Mouse (Mus musculus) c-Kit-positive CD71-positive TER-119-positive erythroid progenitor cells, embryonic 14.5 days (primary cell): Measurements from ENCODE around the gene Sept4.

Experiments used
- DNase-seq: peaks from one replicate; pipeline ENCODE4 v3.0.0-alpha.2; 2013; ENCODE audit warnings: low spot score

Sept4 gene

GRCm38 (mm10) chr11:87579713-87580112 lies 11.0 kb downstream of the Sept4 start:
- DNase-seq = no peak

DNA sequence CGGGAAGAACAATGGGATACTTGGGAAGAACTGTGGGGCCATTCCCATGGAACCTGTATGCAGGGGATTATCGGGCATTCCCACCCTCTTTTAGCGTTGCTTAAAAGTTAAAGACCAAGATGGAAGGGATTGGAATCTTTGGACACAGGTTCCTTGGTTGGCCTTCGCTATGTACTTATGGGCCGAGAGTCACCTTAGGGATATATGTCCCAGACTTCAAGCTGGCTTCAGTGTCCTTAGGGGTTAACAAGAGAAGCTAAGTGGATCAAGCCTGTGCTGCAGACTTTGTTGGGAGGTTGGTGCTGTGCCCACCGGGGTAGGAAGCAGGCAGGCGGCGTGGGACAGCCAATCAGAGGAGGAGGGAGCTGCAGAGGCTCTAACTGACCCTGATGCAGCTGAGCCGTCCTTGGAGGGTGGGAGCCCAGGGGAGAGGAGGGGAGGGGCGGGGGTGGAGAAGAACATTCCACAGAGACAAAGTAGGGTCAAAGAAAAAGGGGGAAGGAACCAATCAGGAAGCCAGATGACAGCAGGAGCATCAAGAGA lies 11.9 kb downstream of the Sept4 start:
- DNase-seq = no peak

GRCm38 (mm10) chr11:87581161-87581865 lies 12.6 kb downstream of the Sept4 start:
- DNase-seq = no peak

- DNase-seq = no peak
Measured at GRCm38 (mm10) chr11:87581933-87582710, 13.4 kb downstream of the Sept4 start.

DNA sequence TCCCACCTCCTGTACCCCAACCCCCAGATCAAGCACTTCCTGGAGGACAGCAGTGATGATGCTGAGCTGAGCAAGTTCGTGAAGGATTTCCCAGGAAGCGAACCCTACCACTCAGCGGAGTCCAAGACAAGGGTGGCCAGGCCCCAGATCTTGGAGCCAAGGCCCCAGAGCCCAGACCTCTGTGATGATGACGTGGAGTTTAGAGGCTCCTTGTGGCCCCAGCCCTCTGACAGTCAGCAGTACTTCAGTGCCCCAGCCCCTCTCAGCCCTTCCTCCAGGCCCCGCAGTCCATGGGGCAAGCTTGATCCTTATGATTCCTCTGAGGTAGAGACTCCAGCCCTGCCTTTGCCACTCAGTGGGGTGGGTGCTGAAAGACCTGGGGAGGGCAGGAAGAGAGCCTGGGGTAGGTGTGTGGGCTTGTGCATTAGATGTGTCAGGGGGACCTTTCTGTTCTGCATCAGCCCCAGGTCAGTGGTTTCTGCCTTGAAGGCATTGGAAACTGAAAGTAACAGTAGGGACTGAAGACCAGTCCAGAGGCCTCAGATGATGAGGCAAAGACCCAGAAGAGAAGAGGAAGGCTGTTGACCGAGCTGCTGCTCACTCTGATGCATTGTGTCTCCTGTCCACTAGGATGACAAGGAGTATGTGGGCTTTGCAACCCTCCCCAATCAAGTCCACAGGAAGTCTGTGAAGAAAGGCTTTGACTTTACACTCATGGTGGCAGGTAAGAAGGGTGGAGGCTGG lies 14.8 kb downstream of the Sept4 start:
- no peak for DNase-seq

GRCm38 (mm10) chr11:87584711-87585505 lies 16.2 kb downstream of the Sept4 start:
- no peak for DNase-seq

DNA sequence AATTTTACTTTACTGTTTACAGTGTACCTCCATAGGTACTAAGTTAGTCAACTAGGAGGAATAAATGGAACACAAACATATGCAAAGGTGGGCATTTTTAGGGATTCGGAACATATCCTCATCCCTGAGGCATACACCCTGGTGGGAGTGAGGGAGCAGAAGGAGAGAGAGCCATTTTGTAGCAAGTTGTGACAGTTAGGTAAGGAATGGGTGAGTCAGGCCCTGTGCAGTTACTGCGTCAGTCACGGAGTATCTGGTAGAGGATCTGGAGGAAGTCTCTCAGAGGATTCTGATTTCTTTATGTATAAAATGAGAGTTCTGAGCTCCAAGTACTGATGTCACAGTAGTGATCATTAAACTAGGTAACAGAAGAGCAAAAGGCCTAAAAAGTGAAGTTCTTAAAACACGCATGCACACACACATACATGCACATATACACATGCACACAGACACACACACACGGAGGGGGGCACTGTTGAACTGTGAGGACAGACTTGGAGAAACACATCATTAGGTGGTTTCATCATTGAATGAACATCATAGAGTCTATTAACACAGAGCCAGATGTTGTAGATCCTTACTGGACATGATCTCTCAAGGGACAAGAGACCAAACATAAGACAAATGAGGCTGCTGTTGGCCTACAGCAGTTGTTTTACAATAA lies 18.6 kb downstream of the Sept4 start:
- no peak for DNase-seq

GRCm38 (mm10) chr11:87589605-87590004 lies 20.9 kb downstream of the Sept4 start:
- DNase-seq = no peak

DNA sequence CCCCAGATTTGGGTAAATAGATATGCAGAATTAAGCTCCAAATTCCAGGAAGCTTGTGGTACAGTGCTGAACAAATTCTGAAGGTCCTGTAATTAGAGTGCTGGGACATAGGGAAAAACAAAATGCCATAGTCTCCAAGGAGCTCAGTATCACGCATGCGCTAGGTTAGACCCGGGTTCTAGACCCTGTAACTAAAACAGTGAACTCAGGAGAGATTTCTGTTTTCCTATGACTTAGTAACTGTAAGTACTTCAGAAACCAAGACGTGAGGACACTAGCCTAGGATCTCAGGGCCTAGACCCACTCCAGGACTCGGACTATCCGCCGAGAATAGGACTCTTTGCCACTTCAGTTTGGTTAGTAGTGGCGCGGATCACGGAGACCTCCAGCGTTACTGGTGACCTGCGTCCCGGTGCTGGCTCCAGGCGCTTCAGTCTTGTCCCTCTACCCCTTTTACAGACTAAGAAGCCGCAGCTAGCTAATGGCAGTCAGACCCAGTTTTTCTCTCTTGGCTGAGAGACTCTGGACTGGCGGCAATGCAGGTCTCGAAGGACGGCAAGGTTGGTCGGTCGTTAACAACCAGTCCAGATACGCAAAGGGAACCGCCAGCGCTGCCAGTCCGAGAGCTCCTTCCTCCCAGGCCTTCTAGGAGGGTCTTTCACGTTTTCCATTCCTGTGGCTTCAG lies 22.3 kb downstream of the Sept4 start:
- DNase-seq = peak; percentile 34

DNA sequence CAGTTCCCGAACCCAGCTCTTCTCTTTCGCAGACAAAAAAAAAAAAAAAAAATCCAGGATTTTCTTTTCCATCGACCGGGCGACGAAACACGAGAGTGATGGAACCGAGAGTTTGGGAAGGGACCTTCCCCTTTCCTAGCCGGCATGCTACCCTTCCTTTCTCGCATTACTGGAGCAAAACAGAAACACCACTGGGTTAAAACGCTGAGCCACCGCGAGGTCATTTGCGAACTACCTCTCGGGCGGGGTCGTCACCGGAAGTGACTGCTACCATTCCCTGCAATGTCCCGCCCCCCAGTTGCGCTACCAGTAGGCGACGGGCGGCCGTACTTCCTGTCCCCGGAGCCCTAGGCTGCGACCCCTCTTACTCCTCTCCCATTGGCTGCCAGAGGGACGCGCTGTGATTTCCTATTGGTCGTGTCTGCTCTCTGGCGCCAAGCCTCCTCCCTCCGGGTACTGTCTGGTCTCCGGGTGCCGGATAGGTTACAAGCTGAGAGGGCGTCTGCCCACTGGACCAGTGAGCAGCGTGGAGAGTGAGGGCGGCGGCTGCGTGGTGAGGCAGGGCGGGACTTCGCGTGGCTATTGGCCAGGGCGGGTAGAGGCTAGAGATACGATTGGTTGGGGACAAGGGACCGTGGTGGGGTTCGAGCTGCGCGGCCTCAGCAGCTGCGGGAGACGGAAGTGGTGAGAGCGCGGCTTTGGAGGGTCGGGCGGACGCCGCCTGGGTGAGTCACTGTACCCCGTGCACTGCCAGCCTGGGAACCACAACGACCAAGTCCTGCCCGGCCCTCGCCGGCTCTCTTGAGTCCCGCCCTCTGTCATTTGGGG lies 23.0 kb downstream of the Sept4 start, which contains the start of gene Mtmr4:
Mtmr4 (plus strand) TSS at position 637 of the 828 bp plus-strand sequence.
- peak; percentile 98 for DNase-seq

DNA sequence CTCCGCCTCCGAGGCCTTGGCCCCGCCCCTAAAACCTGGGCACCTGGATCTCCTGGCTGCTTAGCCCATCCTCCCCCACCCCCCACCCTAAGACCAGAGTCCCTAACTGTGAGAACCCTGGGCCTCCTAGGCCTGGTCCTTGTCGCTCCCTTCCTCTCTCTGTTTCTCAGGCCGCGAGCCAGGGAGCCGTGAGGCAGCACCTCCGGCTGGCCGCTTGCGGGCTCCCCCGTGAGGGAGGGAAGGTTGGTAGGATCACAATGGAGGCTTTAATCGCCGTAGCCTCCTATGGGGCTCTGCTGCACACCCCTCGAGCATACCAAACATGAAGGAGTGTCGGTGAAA lies 23.6 kb downstream of the Sept4 start:
- DNase-seq = no peak

GRCm38 (mm10) chr11:87592713-87593598 lies 24.3 kb downstream of the Sept4 start:
- DNase-seq = no peak

DNA sequence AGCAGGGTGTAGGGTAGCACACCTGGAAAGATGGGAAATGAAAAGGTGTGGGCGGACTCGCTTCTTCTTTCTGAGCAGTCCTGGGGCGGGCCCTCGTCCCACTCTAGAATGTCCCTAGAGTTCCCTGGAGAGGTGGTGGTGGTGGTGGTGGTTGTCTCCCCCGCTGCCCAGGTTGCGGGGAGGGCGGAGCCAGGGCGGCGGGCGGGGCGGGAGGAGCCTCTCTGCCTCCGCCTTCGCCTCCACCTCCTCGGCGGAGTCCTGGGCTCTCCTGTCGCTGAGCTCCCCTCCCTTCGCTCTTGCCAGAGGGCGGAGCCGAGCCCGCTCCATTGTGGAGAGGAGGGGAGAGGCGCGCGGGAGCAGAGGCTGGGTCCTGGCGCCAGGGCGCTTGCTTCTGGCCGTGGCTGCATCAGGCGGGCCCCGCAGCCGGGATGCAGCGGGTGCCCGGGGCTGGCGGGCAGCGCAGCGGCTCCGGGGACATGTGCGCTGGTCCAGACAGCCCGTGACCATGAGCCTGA lies 26.7 kb downstream of the Sept4 start:
- DNase-seq = peak; percentile 84

GRCm38 (mm10) chr11:87595976-87596375 lies 27.3 kb downstream of the Sept4 start:
- DNase-seq = no peak

DNA sequence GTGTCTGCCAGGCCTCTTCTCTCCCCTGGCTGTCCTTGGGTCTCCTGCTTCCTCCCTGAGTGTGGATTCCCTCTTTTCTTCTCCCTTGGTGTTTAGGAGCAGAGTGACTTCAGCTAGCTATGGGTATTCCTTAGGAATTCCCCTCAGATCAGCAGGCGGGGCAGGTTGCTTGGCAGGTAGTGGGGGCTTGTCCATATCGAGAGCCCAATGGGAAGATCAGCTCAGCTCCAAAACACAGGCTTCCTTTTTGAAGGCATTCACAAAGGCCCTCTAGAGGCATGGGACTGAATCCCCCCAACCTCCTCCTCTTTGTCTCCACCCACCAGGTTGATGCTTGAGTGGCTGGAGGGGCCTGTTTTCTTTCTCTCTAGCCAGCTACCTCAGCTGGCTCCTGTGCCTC lies 27.8 kb downstream of the Sept4 start:
- no peak for DNase-seq

- DNase-seq = no peak
Measured at GRCm38 (mm10) chr11:87597061-87597460, 28.4 kb downstream of the Sept4 start.

DNA sequence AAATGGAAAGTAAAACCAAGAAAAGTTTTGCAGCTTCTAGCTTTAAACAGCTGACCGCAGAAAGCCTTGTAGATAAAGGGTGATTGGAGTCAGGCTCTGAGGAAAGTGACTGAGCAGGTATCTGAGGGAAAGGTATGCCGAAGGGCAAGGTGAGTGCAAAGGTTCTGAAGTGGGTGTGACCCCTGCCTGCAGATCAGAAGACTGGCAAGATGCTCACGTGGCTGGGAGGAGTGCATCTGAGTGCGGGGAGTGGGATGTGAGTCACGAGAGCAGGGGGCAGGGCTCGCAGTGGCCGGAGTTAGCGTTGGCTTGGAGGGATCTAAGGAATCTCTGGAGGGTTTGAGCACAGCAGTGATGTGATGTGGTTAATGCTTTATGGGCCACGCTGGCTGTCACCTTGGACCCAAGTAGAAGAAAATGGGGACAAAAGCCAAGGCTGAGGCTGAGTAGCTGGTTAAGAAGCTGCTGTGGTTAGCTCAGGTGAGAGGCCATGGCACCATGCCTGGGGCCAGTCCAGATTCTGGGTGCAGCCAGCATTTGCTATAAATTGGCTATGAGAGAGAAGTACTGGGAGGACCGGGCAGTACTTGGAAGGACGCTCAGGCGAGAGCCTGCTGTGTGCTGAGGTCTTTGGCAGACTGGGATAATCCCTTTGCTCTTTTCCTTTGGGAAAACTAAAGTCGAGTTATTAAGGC lies 30.8 kb downstream of the Sept4 start:
- no peak for DNase-seq

DNA sequence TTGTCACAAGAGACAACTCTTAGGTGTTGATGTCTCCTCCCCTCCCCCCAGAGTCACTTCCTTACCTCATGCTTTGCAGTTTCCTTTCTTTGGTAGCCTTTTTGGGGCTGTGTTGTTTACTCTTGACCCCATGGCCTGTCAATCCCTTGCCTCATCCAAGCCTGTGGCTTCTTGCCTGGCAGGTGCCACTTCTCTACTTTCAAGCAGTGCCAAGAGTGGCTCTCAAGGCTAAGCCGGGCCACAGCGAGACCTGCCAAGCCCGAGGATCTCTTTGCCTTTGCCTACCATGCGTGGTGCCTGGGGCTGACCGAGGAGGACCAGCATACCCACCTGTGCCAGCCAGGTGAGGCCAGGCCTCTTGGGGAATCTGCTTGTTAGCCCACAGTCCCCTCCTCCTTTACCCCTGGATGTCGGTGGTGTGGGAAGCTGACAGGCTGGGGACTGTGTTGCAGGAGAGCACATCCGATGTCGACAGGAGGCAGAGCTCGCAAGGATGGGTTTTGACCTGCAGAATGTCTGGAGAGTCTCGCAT lies 31.7 kb downstream of the Sept4 start:
- DNase-seq = no peak
